Mouse (Mus musculus) intestine, embryonic 16.5 days (tissue): ENCODE results near the gene Zfp740. TPM values are rescaled to one million over a fixed set of nuclear protein-coding genes. Genes with fewer than 3 reads are reported as not detected.

Experiments
- ATAC-seq: fragments of 200-750 bp; cut with Nextera tagmentation; 2 replicates; pipeline ENCODE4 v1.8.0; 2017; ENCODE audit warnings: moderate TSS enrichment, moderate library complexity
- H3K27ac ChIP-seq: fragments of 300-500 bp; sonication (generic); 2 replicates; pipeline ENCODE4 v1.5.1; 2014; ENCODE audit warnings: mild to moderate bottlenecking, low read length
- H3K27me3 ChIP-seq: fragments of 300-500 bp; sonication (generic); replicated peaks from 2 replicates; pipeline ENCODE4 v1.6.1; 2014; ENCODE audit warnings: low read length, control low read depth, mixed read lengths; ENCODE audit not compliant: control insufficient read depth, insufficient read depth
- H3K36me3 ChIP-seq: fragments of 300-500 bp; sonication (generic); 2 replicates; pipeline ENCODE4 v1.6.1; 2014; ENCODE audit warnings: low read length, control low read depth; ENCODE audit not compliant: control insufficient read depth, insufficient read depth
- H3K4me1 ChIP-seq: fragments of 300-500 bp; sonication (generic); 2 replicates; pipeline ENCODE4 v1.6.1; 2014; ENCODE audit warnings: low read length, control low read depth, mixed read lengths; ENCODE audit not compliant: control insufficient read depth, insufficient read depth
- H3K4me2 ChIP-seq: fragments of 300-500 bp; sonication (generic); 2 replicates; pipeline ENCODE4 v1.6.1; 2014; ENCODE audit warnings: low read depth, low read length, control low read depth
- H3K4me3 ChIP-seq: fragments of 300-500 bp; sonication (generic); 2 replicates; pipeline ENCODE4 v1.5.1; 2014; ENCODE audit warnings: mild to moderate bottlenecking, low read length
- H3K9ac ChIP-seq: fragments of 300-500 bp; sonication (generic); 2 replicates; pipeline ENCODE4 v1.6.1; 2014; ENCODE audit warnings: low read depth, low read length
- H3K9me3 ChIP-seq: fragments of 300-500 bp; sonication (generic); 2 replicates; pipeline ENCODE4 v1.6.1; 2016; ENCODE audit warnings: low read length, control low read depth; ENCODE audit not compliant: control insufficient read depth
- WGBS: fragments of 180-500 bp; shearing (Covaris S2); extraction: QIAGEN DNeasy Blood & Tissue Kit; methylation state at CpG from one replicate; pipeline ENCODE4 v1.1.7; 2014; 5-methylcytosine and 5-hydroxymethylcytosine counted together
- polyA plus RNA-seq: library from polyadenylated mRNA; unstranded; fragments of >200 nt; fragmentation: Nextera tagmentation; extraction: Ambion mirVana; gene quantifications from 2 replicates; pipeline ENCODE4 v1.2.1, GENCODE M21; 2015

Zfp740 gene
- polyA plus RNA-seq, 1 experiment from 2014 or later, result 33.6 TPM

DNA sequence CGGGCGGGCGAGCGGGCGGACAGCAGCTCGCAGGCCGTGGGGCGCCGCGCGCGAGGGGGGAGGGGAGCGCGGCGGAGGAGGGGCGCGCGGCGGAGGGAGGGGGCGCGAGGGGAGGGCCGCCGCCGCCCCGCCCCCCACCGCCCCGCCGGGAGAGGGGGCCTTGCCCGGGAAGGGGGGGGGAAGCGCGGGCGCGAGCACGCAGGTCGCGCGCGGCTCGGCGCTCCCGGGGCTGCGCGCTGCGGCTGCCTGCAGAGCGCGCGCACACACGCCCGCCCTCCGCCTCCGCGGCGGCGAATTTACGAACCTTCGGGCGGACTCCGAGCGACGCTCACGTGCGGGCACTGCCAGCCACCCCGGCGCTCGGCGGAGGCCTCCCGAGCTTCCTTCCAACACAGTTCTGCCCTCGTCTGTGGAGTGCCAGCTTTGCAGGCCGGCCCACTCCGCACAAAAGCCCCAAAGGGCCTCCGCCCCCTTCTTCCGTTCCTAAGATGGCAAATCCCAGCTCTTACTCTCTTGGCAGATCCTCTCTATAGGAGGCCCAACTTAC, 859 bp downstream of the Zfp740 start:
- H3K4me1 ChIP-seq, result peaks cover 35% of the 10 kb centered on the region
- no peaks in the 10 kb centered on the region for H3K9me3 ChIP-seq
- no peaks in the 10 kb centered on the region for H3K27me3 ChIP-seq
- peak overlapping the region; percentile 100 for H3K27ac ChIP-seq
- under 1% methylated on average over 34 of the region's 72 CpGs for WGBS
- H3K4me3 ChIP-seq, result peak overlapping the region; percentile 84
- peak overlapping the region; percentile 98 for H3K9ac ChIP-seq
- peak overlapping the region; percentile 54 for H3K4me2 ChIP-seq
- peaks cover 5% of the 10 kb centered on the region; the same call in 1 of the 2 replicates for H3K36me3 ChIP-seq
- peak; percentile 58 for ATAC-seq

DNA sequence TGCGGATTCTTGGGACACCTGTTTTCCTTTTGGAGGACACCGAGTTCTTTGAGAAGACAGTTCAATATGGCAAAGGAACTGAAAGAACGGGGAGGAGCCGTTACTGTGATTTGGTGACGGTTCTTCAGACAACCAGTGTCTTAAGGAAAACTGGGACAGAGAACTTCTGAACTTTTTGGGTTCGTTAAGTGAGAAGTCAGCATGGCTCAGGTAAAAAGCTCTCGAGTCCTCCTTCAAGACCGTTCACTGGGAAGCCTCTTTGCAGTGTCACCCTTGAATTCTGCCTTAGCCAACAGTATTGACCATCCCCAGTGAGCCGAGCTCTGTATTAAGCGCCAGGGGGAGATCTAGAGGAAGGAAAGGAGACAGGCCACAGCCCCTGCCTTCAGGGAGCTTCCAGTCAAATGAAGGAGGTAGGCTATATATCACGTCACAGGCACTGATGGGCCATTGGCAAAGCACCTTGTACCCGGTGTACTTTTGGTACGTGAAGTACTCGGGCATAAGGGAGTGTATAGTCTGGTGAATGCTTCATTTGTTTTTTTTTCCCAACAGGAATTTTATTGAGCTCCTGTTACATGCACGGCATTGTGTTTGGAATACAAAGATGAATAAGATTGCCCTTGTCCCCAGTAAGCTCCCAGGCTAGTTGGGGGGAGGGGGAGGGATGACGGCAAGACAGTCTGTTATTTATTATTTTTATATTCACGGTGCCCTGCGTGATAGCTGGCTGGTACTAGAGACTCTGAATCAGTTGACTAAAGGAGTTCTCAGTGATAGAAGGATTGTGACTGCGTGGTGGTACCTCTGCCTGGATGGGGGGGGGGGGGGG, 1.8 kb downstream of the Zfp740 start, which contains the start of gene Csad:
Csad (minus strand) TSS at position 51 of the 832 bp plus-strand sequence.
- 46% methylated on average over 19 of the region's 19 CpGs for WGBS
- no peak for ATAC-seq
- peaks cover 35% of the 10 kb centered on the region for H3K4me1 ChIP-seq

DNA sequence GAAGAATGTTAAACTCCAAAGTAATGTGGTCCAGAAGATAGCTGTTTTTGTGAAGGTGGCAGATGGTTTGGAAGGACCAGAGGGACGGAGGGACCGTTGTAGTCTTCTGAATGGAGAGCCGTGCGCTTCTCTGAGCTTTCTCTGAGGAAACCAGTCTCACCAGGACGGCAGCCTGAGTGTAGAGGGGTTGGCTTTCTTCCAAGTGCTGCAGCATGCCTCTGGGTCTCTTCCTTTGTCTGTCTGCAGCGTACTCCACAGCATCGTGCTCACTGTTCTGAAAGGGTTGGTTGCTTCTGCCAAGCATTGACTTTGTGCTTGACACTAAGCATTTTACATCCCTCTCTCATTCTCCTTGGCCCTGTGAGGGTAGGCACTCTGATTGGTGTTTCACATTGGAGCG, 2.7 kb downstream of the Zfp740 start:
- Histone ChIP-seq H3K36me3 (peaks cover 8% of the 10 kb centered on the region), H3K9me3 (no peaks in the 10 kb centered on the region), H3K9ac (peak overlapping the region; percentile 51), H3K27me3 (no peaks in the 10 kb centered on the region), H3K4me3 (peak overlapping the region; percentile 84), H3K27ac (no peak overlapping the region), H3K4me1 (peaks cover 35% of the 10 kb centered on the region), H3K4me2 (peak overlapping the region; percentile 54)
- no peak for ATAC-seq
- 37% methylated on average over 8 of the region's 8 CpGs for WGBS

More for the DNA sequence above, 1.8 kb downstream of the Zfp740 start, which contains the start of gene Csad:
- Histone ChIP-seq H3K36me3 (peaks cover 8% of the 10 kb centered on the region; the same call in 1 of the 2 replicates), H3K27me3 (no peaks in the 10 kb centered on the region), H3K9ac (peak within 1 kb of the TSS; percentile 98), H3K4me2 (peak within 1 kb of the TSS; percentile 54), H3K4me3 (peak within 1 kb of the TSS; percentile 84), H3K9me3 (no peaks in the 10 kb centered on the region), H3K27ac (peak within 1 kb of the TSS; percentile 100)

DNA sequence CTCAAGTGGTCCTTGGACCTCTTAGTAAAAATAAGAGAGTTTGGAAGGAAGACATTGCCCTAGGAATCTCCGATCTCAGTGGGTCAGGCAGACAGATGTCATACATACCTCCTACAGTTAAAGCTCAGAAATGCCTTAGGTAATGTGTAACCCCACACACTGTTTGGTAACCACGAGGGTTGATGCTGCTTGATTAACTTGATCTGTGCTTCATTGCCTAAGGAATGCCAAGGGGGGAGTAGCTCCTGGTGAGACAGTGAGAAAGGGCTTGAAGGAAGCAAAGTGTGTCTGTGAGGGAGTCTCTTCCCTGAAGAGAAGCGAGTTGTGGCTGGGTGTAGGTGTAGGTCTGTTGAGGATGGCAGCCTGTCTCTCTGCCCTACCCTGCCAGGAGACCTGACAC, 4.3 kb downstream of the Zfp740 start:
- Histone ChIP-seq H3K4me2 (no peak overlapping the region), H3K36me3 (peaks cover 12% of the 10 kb centered on the region), H3K9ac (no peak overlapping the region), H3K27ac (no peak overlapping the region), H3K27me3 (no peaks in the 10 kb centered on the region), H3K9me3 (no peaks in the 10 kb centered on the region), H3K4me1 (peaks cover 32% of the 10 kb centered on the region), H3K4me3 (no peak overlapping the region)
- no peak for ATAC-seq
- WGBS, result 68% methylated on average over 3 of the region's 3 CpGs

DNA sequence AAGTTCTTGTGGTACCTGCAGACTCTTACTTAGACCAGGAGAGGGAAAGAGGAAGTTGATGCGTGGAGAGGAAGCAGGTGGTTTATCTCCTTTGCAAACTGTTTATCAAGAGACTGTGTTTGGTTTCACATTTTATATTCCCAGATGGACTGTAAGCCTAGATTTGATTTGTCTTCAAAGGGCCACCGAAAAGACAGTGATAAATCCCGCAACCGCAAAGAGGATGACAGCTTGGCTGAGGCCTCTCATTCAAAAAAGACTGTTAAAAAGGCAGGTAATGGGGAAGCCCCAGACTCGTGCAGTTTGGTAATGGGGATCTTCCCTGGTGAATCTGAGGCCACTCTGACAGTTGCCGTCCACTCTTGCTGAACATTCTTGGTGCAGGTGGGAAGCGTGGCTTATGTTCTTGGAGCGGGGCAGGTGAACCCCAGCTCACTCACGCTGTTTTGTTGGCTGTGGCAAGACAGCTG, 5.1 kb downstream of the Zfp740 start:
- 71% methylated on average over 9 of the region's 9 CpGs for WGBS
- Histone ChIP-seq H3K27me3 (no peaks in the 10 kb centered on the region), H3K4me2 (no peak overlapping the region), H3K9ac (no peak overlapping the region), H3K9me3 (no peaks in the 10 kb centered on the region), H3K27ac (no peak overlapping the region), H3K36me3 (peaks cover 20% of the 10 kb centered on the region), H3K4me1 (peaks cover 30% of the 10 kb centered on the region), H3K4me3 (no peak overlapping the region)
- no peak for ATAC-seq

DNA sequence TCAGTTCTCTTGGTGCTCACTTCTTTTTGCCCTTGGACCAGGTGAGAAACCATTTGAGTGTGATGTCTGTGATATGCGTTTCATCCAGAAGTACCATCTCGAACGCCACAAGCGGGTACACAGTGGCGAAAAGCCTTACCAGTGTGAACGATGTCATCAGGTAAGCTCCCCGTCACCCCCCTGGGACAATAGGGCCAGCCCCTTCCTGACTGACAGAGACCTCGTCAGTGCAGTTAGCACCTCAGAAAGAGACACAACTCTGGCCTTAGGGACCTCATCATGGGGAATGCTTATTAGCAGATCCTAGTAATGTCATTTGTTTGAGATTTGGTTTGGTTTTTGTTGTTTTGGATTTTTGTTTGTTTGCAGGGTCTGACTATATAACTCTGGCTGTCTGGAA, 6.1 kb downstream of the Zfp740 start:
- Histone ChIP-seq H3K36me3 (peaks cover 22% of the 10 kb centered on the region), H3K27me3 (no peaks in the 10 kb centered on the region), H3K9ac (no peak overlapping the region), H3K27ac (no peak overlapping the region), H3K4me2 (no peak overlapping the region), H3K4me3 (no peak overlapping the region), H3K9me3 (no peaks in the 10 kb centered on the region), H3K4me1 (peaks cover 30% of the 10 kb centered on the region)
- no peak for ATAC-seq
- 89% methylated on average over 8 of the region's 8 CpGs for WGBS

DNA sequence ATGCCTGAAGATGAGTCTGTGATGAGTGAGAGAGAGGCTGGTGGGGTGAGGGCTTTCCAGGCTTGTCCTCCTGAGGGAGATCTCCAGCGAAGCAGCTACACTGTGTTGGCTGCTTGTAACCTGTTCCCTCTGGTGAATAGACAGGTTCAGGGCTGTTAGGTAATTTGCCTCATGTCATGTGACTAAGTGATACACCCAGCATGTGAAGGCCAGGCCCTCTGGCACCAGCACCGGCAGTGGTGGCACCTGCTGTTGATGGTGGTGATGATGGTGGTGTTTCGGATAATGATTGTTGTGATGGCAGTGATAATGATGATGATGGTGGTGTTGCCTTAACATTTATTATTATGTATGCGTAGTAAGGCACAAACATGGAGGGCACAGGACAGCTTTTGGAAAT, 7.8 kb downstream of the Zfp740 start:
- WGBS, result 90% methylated on average over 4 of the region's 4 CpGs
- Histone ChIP-seq H3K4me2 (no peak overlapping the region), H3K36me3 (peaks cover 22% of the 10 kb centered on the region), H3K4me1 (peaks cover 16% of the 10 kb centered on the region), H3K27ac (no peak overlapping the region), H3K4me3 (no peak overlapping the region), H3K27me3 (no peaks in the 10 kb centered on the region), H3K9me3 (no peaks in the 10 kb centered on the region), H3K9ac (no peak overlapping the region)
- ATAC-seq, result no peak

DNA sequence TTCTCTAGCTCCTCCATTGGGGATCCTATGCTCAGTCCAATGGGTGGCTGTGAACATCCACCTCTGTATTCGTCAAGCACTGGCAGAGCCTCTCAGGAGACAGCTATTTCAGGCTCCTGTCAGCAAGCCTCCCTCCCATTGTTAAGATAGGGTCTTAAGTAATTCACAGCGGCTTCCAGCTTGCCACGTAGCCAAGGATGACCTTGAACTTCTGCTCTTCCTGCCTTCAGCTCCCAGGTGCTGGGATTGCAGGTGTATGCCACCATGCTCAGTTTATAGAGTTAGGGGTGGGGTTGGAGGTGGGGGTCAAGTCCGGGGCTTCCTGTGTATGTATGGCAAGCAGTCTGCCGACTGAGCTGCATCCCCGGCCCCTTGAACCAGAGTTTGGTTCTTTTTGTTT, 8.8 kb downstream of the Zfp740 start:
- H3K9me3 ChIP-seq, result no peaks in the 10 kb centered on the region
- H3K27ac ChIP-seq, result no peak overlapping the region
- no peak for ATAC-seq
- peaks cover 21% of the 10 kb centered on the region for H3K36me3 ChIP-seq
- WGBS, result 67% methylated on average over 6 of the region's 6 CpGs
- H3K27me3 ChIP-seq, result no peaks in the 10 kb centered on the region
- H3K4me2 ChIP-seq, result no peak overlapping the region
- no peak overlapping the region for H3K9ac ChIP-seq
- H3K4me1 ChIP-seq, result peaks cover 12% of the 10 kb centered on the region; the same call in 1 of the 2 replicates
- H3K4me3 ChIP-seq, result no peak overlapping the region

DNA sequence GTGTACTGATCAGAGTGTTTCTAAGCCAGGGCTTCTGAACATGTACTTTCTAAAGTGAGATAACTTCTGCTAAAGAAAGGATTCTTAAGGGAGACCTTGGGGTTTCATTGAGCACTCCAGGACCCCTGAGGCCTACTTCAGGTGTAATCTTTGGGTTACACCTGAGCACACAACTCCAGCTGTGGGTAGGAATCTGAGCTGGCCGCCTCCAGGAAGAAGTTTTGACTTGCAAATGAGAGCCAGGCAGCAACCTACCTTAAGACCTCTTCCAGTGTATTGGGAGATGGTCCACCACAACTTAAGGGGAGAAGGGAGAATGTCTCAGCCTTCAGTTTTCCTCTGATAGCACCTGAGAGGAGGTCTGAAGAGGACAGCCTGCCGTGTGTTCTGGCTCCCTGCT, 11.1 kb downstream of the Zfp740 start:
- Histone ChIP-seq H3K4me2 (no peak overlapping the region), H3K9me3 (no peaks in the 10 kb centered on the region), H3K9ac (no peak overlapping the region), H3K4me1 (no peaks in the 10 kb centered on the region), H3K36me3 (peaks cover 17% of the 10 kb centered on the region), H3K4me3 (no peak overlapping the region), H3K27me3 (no peaks in the 10 kb centered on the region), H3K27ac (no peak overlapping the region)
- WGBS, result 61% methylated on average over 2 of the region's 2 CpGs
- ATAC-seq, result no peak
